Mouse (Mus musculus): ENCODE measurements at regions not wholly inside any gene's neighbourhood (a gene's known extent, or its start where the extent isn't known, plus 50 kb on each side); places are given as distances from the start of the nearest gene placed in this dataset.
"Not testable (repeated sequence)": the region's sequence is repeated elsewhere in the genome, so short reads cannot be mapped to it uniquely, and the experiment has no call there.

DNA sequence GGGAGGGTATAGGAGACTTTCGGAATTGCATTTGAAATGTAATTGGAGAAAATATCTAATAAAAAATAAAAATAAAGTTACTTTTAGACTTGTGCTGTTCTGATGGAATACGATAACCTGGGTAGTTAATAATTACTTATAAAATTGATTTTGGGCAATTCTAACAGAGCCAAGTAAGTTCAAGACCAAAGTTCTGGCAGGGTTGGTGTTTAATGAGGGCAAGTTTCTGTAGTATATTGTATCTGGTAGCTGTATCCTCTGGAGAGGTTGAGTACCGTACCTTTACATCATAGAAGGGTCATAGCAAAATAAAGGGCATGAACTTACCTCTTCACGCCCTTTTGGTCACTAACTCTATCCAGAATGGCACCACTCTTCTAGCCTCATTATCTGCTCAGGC, 394.9 kb downstream of the Zpld1 start:
- no peak overlapping the region for H3K27ac ChIP-seq (replicated peaks; ENCODE audit: low read depth, low read length)
- H3K36me3 ChIP-seq (ENCODE audit: control insufficient read depth, insufficient read depth, low read length): no peaks in the 10 kb centered on the region
- H3K4me2 ChIP-seq (ENCODE audit: low read depth, severe bottlenecking): no peak overlapping the region
- 94% methylated on average over 4 of the region's 4 CpGs for WGBS
- H3K9ac ChIP-seq (ENCODE audit: low read length): no peak overlapping the region
- DNase-seq (ENCODE audit: low spot score) (no peak), ATAC-seq (ENCODE audit: insufficient number of reproducible peaks, low FRiP score, low TSS enrichment, low read depth) (no peak)
- H3K9me3 ChIP-seq (ENCODE audit: control insufficient read depth, low read length): no peaks in the 10 kb centered on the region
- H3K27me3 ChIP-seq (ENCODE audit: control insufficient read depth, insufficient read depth, low read length): no peaks in the 10 kb centered on the region
- H3K4me3 ChIP-seq (ENCODE audit: low read depth, low read length): no peak overlapping the region
- H3K4me1 ChIP-seq (ENCODE audit: control insufficient read depth, insufficient read depth, low read length): no peaks in the 10 kb centered on the region

DNA sequence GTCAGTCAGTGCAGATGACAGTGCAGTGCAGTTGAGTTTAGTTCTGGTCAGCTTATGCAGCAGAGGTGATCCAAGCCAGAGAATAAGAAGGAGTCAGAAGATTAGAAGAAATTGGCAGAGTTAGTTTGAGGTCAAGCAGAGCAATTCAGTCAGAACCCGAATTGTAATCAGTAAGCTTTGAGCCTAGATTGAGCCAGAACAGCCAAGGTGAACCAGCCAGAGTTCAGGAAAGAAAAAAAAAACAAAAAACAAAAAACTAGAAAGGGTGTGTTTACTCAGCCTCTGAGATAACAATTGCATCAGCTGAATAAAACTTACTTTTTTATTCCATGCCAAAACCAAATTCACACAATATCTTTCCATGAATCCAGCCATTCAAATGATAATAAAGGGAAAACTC, 396.3 kb downstream of the Zpld1 start:
- DNase-seq (ENCODE audit: low spot score) (no peak), ATAC-seq (ENCODE audit: insufficient number of reproducible peaks, low FRiP score, low TSS enrichment, low read depth) (no peak)
- no peak overlapping the region for H3K9ac ChIP-seq (ENCODE audit: low read length)
- 72% methylated on average over 1 of the region's 1 CpGs for WGBS
- H3K4me1 ChIP-seq (ENCODE audit: control insufficient read depth, insufficient read depth, low read length): no peaks in the 10 kb centered on the region
- no peaks in the 10 kb centered on the region for H3K27me3 ChIP-seq (ENCODE audit: control insufficient read depth, insufficient read depth, low read length)
- H3K36me3 ChIP-seq (ENCODE audit: control insufficient read depth, insufficient read depth, low read length): no peaks in the 10 kb centered on the region
- H3K27ac ChIP-seq (replicated peaks; ENCODE audit: low read depth, low read length): no peak overlapping the region
- no peaks in the 10 kb centered on the region for H3K9me3 ChIP-seq (ENCODE audit: control insufficient read depth, low read length)
- no peak overlapping the region for H3K4me3 ChIP-seq (ENCODE audit: low read depth, low read length)
- no peak overlapping the region for H3K4me2 ChIP-seq (ENCODE audit: low read depth, severe bottlenecking)

DNA sequence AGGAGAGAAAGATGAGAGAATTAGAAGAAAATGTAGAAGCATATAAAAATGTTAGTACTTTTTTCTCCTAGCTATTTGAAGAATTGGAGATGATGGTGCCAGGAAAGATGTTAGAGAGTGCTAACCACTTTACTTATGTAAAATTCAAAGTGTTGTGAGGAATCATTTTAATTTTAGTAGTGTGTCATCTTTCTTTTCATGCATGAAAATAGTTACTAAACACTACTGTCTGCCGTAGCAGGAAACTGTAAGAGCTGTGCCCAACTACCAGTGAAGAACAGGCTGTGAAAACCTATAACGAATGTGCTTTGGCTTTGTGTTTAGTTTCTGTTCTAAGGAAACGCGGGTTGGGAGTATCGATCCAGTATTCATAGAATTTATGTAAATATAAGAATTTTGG, 403.1 kb downstream of the Zpld1 start:
- H3K4me1 ChIP-seq (ENCODE audit: control insufficient read depth, insufficient read depth, low read length): no peaks in the 10 kb centered on the region
- no peaks in the 10 kb centered on the region for H3K36me3 ChIP-seq (ENCODE audit: control insufficient read depth, insufficient read depth, low read length)
- no peaks in the 10 kb centered on the region for H3K9me3 ChIP-seq (ENCODE audit: control insufficient read depth, low read length)
- no peak overlapping the region for H3K4me3 ChIP-seq (ENCODE audit: low read depth, low read length)
- ATAC-seq (ENCODE audit: insufficient number of reproducible peaks, low FRiP score, low TSS enrichment, low read depth) (no peak), DNase-seq (ENCODE audit: low spot score) (no peak)
- no peaks in the 10 kb centered on the region for H3K27me3 ChIP-seq (ENCODE audit: control insufficient read depth, insufficient read depth, low read length)
- WGBS: 93% methylated on average over 5 of the region's 5 CpGs
- H3K9ac ChIP-seq (ENCODE audit: low read length): no peak overlapping the region
- no peak overlapping the region for H3K27ac ChIP-seq (replicated peaks; ENCODE audit: low read depth, low read length)
- H3K4me2 ChIP-seq (ENCODE audit: low read depth, severe bottlenecking): no peak overlapping the region

DNA sequence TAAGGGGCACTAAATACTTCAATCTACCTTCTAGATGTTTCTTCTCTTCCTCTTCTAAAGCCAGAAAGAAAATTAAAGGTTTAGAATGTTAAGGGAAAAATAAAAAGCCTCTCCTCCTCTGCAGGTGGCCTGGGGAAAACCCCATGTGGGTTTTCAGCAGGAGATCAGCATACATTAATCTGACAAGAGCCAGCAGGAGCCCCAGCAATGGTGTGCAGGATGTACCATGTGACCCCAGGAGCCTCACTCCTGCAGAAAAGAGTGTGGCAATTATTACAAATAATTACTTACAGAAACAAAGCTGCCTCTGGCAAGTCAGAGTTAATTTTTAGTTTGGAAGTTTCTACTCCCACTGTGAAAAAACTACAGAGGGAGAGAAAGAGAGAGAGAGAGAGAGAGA, 440.4 kb downstream of the Zpld1 start:
- no peaks in the 10 kb centered on the region for H3K27me3 ChIP-seq (ENCODE audit: control insufficient read depth, insufficient read depth, low read length)
- H3K9me3 ChIP-seq (ENCODE audit: control insufficient read depth, low read length): no peaks in the 10 kb centered on the region

DNA sequence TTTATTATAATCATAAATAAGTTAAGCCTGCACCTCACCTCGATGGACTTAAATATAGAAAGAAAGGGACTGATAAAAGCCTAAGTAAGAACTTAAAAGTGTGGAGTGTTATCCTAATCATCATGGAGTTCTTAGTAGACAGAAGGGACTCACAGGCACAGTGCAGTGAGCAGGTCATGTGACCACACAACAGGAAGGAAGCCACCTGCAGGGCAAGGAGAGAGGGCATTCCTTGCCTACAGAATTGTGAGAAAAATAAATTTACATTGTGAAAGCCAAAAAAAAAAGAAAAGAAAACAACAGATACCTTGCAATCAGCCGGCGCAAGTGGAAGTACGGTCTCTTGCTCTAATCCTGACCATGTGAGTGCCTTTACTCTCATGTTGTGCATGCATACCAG, 454.8 kb downstream of the Zpld1 start:
- DNase-seq (ENCODE audit: low spot score); H3K4me3 ChIP-seq (ENCODE audit: low read depth, low read length); H3K27ac ChIP-seq (replicated peaks; ENCODE audit: low read depth, low read length); H3K4me2 ChIP-seq (ENCODE audit: low read depth, severe bottlenecking); H3K9ac ChIP-seq (ENCODE audit: low read length); H3K27me3 ChIP-seq (ENCODE audit: control insufficient read depth, insufficient read depth, low read length); H3K36me3 ChIP-seq (ENCODE audit: control insufficient read depth, insufficient read depth, low read length); ATAC-seq (ENCODE audit: insufficient number of reproducible peaks, low FRiP score, low TSS enrichment, low read depth); H3K9me3 ChIP-seq (ENCODE audit: control insufficient read depth, low read length); H3K4me1 ChIP-seq (ENCODE audit: control insufficient read depth, insufficient read depth, low read length): not testable (repeated sequence)
- WGBS: 92% methylated on average over 3 of the region's 4 CpGs

More for the DNA sequence above, 440.4 kb downstream of the Zpld1 start:
- Histone ChIP-seq H3K9ac (ENCODE audit: low read length) (no peak overlapping the region), H3K27ac (replicated peaks; ENCODE audit: low read depth, low read length) (no peak overlapping the region), H3K4me3 (ENCODE audit: low read depth, low read length) (no peak overlapping the region), H3K36me3 (ENCODE audit: control insufficient read depth, insufficient read depth, low read length) (no peaks in the 10 kb centered on the region), H3K4me2 (ENCODE audit: low read depth, severe bottlenecking) (no peak overlapping the region), H3K4me1 (ENCODE audit: control insufficient read depth, insufficient read depth, low read length) (no peaks in the 10 kb centered on the region)
- peak; percentile 68; the same call in 1 of the 2 replicates for ATAC-seq (ENCODE audit: insufficient number of reproducible peaks, low FRiP score, low TSS enrichment, low read depth)
- DNase-seq (ENCODE audit: low spot score): peak; percentile 42
